ENCODE assay signal across 28 mouse cellular contexts in the genomic region with DNA sequence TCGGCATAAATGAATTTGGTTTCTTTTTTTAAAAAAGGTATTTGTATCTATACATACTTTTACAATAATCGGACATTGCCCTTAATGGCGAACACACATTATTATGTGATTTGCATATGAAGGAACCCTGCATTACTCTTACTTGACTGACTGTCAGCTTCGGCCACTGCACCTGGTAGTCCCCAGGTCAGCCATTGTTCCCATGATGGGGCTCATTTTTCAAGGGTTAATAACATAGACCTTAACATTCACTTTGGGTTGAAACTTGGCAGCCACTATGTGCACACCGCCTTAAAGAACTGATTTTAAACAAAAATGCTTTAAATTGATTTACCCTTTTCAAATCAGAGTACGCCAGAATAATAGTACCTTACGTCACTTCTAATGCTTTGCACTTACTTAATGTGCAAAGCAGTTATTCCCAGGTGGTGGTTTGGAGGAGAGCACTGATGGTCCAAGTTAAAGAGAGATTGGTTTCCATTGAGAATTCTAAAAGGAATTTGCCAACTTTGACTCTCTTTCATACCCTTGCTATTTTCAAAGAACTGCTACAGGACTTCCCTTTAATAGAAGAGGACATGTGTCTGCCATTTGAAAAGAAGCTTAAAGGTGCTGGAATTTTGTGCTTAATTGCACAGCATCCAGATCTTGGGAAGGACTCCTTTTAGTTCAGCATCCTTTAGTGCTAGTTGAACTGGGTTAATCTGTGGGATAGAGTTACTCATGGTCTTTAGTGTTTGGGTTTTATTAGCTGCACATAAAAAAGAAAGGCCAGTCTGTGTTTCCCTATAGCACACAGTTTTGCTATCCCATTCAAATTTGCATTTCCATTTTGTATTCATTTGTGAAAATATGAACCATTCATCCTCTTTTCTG.
"Had no signal": no experiment of that assay in that cellular context is flagged by ENCODE, and none has a peak within 500 bp of the region (broad histone marks: within the 10 kb centered on the region; RNA-seq: fewer than 3 reads in every experiment).

No protein-coding gene starts in this region.

- H3K9me3 ChIP-seq: heart, embryonic 10.5 days; heart, embryonic 12.5 days; hindbrain, embryonic 12.5 days; intestine, embryonic 15.5 days; limb, embryonic 10.5 days; limb, embryonic 12.5 days; liver, embryonic 13.5 days; liver, embryonic 15.5 days had no signal

- H3K36me3 ChIP-seq: heart, embryonic 10.5 days; heart, embryonic 12.5 days; hindbrain, embryonic 12.5 days; intestine, embryonic 15.5 days; limb, embryonic 10.5 days; limb, embryonic 12.5 days; liver, embryonic 13.5 days; liver, embryonic 15.5 days had no signal

- H3K4me1 ChIP-seq: heart, embryonic 10.5 days; hindbrain, embryonic 12.5 days; intestine, embryonic 15.5 days; limb, embryonic 10.5 days; limb, embryonic 12.5 days; liver, embryonic 13.5 days; liver, embryonic 15.5 days had no signal

- H3K27ac ChIP-seq: gastrocnemius, adult 2 months; heart, embryonic 10.5 days; hindbrain, embryonic 12.5 days; hindbrain, embryonic 14.5 days; intestine, embryonic 15.5 days; layer of hippocampus, adult 2 months; left cerebral cortex, adult 2 months; limb, embryonic 10.5 days; limb, embryonic 12.5 days; liver, embryonic 13.5 days; liver, embryonic 15.5 days had no signal

- ATAC-seq: hindbrain, embryonic 16.5 days; inflammation-experienced regulatory T-cells, adult 6 months; intestine, embryonic 15.5 days; intestine, postnatal 0 days; liver, postnatal 0 days had no signal

- H3K9ac ChIP-seq: heart, embryonic 12.5 days; hindbrain, embryonic 12.5 days; hindbrain, embryonic 14.5 days; intestine, embryonic 15.5 days; limb, embryonic 12.5 days; liver, embryonic 13.5 days; liver, embryonic 15.5 days; liver, postnatal 0 days had no signal

- DNase-seq: gastrocnemius, adult 2 months; gastrocnemius, postnatal 10 days; gastrocnemius, postnatal 25 days; heart, adult 18-20 months; heart, postnatal 10 days; heart, postnatal 36 days; kidney, adult 18-20 months; kidney, adult 8-10 months; kidney, postnatal 10 days; kidney, postnatal 25 days; kidney, postnatal 4 days; liver; liver, embryonic 13.5 days; liver, postnatal 0 days had no signal

- H3K4me3 ChIP-seq: gastrocnemius, adult 2 months; heart, embryonic 10.5 days; heart, embryonic 12.5 days; hindbrain, embryonic 12.5 days; intestine, embryonic 15.5 days; layer of hippocampus, adult 2 months; left cerebral cortex, adult 2 months; limb, embryonic 10.5 days; limb, embryonic 12.5 days; liver, embryonic 13.5 days; liver, embryonic 15.5 days had no signal

- H3K27me3 ChIP-seq: heart, embryonic 12.5 days; hindbrain, embryonic 12.5 days; intestine, embryonic 15.5 days; limb, embryonic 12.5 days; liver, embryonic 13.5 days; liver, embryonic 15.5 days had no signal

- H3K4me2 ChIP-seq: heart, embryonic 12.5 days; hindbrain, embryonic 12.5 days; hindbrain, embryonic 14.5 days; intestine, embryonic 15.5 days; limb, embryonic 12.5 days; liver, embryonic 11.5 days; liver, embryonic 13.5 days; liver, embryonic 15.5 days had no signal
